Mouse (Mus musculus): ENCODE results near the gene Rps12.

The Rps12 gene

DNA sequence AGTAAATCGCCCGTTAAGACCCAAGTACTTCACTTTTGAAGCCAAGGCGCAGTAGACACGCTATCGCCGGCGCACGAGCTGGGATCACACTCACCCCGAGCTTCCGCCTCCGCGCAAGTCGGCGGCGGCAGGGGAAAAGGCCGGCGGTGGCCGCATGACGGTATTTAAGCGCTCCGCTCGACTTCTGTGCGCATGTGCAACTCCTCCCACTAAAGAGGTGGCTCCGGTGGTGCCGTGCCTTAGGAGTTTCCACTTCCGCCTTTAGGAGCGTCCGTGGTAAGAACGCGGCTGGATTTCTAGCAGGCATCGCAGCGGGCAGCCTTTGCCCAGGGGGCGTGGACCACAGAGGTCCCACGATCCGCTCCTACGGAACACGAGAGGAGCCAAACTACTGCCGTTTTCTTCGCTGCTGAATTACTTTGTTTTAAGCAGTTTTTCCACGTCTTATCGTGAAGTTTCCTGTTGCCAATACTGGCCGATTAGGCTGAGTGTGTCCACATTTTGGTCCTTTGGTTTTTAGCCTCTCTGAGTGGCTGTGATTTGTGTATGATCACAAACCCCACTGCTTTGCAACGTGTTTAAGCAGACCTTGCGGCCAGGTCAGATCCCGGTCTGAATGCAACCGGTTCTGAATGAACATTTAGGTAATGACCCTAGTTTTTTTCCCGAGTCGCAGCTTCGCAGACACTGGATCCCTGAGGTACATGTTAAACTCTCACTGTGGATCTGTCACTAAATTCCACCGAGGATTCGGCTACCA, at the start of gene Rps12:
Rps12 (minus strand) TSS at position 214 of the 760 bp plus-strand sequence.
- peak; percentile 64; the same call in 1 of the 2 replicates for TF ChIP-seq GATA4 (IDR thresholded peaks at IDR 0.05; ENCODE audit: insufficient replicate concordance, low read length)

DNA sequence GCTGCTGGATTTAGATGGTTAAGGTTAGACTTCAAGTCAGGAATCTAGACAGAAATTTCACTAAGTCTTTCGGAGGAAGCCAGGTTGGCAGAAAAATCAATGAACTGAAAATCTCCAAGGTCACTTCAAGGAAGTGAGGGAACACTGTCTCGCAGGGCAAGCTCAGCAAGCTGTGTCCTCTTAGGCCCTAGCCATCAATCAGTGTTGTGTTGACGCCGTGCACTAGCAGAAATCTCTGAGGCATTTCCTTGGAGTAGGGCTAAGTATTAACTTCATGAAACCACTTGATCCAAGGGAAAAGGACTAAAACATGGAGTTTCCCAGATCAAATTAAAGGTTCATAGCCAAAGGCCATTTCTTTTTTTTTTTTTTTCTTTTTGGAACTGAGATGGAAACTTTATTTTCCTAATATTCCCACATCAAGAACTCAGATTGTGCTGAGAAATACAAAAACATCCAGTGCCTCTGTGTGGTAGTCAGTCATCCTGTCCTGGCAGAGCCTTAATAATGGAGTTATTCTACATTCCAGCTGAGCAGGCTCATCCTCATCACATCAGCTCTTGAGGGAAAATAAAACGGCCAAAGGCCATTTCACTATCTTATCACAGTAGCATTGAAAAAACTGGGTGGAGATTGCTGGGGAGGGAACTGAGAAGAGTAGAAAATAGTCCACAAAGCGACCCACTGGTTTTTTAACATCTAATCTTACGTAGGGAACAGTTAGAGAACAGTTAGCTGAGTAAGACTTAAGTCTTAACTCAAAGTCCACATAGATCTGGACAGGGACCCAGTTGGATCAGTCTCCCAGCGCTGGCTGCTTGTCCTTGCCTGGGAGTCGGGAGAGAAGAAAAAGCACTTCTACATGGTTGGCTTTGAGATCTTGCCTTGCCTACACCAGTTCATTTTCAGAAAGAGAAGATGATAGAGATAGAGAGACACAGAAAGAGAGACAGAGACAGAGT, 49.2 kb upstream of the Rps12 start:
- TF ChIP-seq GATA4 (IDR thresholded peaks at IDR 0.05; ENCODE audit: insufficient replicate concordance, low read length) = no peak

GRCm38 (mm10) chr10:23826516-23826915, 39.4 kb upstream of the Rps12 start:
- no peak for TF ChIP-seq GATA4 (IDR thresholded peaks at IDR 0.05; ENCODE audit: insufficient replicate concordance, low read length)

GRCm38 (mm10) chr10:23816241-23816640, 29.2 kb upstream of the Rps12 start:
- TF ChIP-seq GATA4 (IDR thresholded peaks at IDR 0.05; ENCODE audit: insufficient replicate concordance, low read length) = no peak

- no peak for TF ChIP-seq GATA4 (IDR thresholded peaks at IDR 0.05; ENCODE audit: insufficient replicate concordance, low read length)
These were observed 28.1 kb upstream of the Rps12 start for GRCm38 (mm10) chr10:23815168-23815567.

DNA sequence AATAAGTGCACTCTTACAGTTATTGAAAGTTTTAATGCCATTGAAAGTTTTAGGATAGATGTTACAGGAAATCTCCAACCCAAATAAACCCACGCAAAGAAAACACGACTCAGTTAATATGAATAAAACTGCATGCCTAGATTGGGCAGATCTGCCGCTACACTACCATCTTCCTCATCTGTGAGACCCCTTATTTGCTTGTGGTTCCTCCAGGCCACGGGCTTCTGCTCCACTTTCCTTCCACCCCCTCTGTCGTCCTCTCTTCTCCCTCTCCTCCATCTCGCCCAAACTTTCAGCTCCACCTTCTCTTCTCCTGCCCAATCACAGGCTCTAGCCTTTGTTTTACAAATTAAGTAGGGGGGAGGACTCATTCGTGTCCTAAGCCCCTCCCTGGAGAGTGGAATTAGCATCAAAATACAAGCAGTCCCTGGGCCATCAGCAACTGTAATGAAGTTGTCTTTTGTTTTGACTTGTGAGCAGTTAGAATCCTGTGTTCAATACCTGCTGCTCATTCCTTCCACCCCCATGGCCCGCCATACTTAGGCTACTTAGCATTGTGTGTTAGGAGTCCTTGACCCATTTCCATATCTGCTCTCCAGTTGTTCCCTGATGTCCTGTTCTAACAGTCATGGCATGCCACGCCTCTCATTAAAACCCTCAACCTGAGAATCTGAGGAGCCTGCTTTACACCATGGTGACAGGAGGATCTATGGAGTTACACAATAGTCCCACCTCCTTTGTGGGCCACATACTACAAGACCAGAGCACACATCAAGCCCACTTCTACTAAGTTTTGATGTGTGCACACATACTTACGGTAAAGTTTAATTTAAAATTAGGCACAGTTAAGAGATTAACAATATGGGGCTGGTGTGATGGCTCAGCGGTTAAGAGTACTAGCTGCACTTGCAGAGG, 26.0 kb upstream of the Rps12 start:
- TF ChIP-seq GATA4 (IDR thresholded peaks at IDR 0.05; ENCODE audit: insufficient replicate concordance, low read length) = no peak

DNA sequence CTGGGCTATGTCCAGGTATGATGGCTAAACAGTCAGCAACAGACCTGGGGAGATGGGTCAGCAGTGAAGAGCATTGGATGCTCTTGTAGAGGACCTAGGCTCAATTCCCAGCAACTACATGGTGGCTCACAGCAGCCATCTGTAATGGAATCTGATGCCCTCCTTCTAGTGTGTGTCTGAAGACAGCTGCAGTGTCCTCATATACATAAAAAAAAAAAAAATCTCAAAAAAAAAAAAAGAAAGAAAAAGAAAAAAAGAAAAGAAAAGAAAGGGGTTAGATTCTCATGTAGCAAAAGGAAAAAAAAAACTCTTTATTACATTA, 25.3 kb upstream of the Rps12 start:
- no peak for TF ChIP-seq GATA4 (IDR thresholded peaks at IDR 0.05; ENCODE audit: insufficient replicate concordance, low read length)

DNA sequence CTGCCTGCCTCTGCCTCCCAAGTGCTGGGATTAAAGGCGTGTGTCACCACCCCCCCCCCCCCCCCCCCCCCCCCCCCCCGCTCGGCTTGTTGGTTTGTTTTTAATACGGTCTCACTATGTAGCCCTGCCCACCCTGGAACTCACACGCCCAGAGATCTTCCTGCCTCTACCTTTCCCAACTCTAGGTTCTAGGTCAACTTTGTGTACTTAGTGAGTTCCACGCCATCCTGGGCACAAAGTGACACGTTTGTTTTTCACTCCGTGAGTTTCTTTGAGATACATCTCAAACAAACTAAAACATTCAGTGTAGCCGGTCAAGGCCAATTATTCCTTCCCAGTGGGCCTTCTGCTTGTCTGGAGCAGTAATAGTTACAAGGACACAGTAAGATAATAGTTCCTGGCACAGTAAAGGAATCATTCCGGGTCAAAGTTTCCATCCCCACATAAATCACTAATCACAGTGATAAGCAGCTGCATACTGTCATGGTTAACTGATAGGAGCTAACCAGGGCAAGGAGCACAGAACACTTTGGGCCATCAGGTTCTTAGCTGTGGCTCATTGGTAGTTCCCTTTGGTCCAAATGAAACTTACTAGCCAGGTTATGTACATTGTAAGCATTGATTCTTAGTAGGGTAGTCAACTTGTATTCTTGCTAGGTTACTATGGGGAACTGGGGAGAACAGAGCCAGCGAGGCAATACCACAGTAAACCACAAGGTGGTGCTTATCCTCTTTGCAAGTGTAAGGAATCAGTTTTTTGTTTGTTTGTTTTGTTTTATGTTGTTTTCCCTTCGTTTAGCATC, 24.8 kb upstream of the Rps12 start:
- peak; percentile 83 for TF ChIP-seq GATA4 (IDR thresholded peaks at IDR 0.05; ENCODE audit: insufficient replicate concordance, low read length)

GRCm38 (mm10) chr10:23806201-23806600, 19.1 kb upstream of the Rps12 start:
- TF ChIP-seq GATA4 (IDR thresholded peaks at IDR 0.05; ENCODE audit: insufficient replicate concordance, low read length) = no peak

DNA sequence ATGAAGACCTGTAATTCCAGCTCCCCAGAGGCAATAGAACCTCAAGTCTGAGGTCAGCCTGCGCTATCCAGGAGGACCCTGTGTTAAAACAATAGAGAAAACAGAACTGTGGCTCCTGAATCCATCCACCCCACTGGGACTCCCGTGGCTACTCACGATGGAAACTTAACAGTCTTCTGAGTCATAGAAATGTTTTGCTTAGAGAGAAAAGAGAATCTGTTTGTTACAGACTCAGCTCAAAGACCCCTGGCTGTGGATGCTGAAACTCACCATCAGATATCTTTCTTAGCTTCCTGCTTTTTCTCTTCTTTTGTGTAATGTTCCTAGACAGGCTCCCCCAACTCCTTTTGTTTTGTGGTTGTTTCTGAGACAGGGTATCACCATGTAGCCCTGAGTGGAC, 17.6 kb upstream of the Rps12 start:
- no peak for TF ChIP-seq GATA4 (IDR thresholded peaks at IDR 0.05; ENCODE audit: insufficient replicate concordance, low read length)

- TF ChIP-seq GATA4 (IDR thresholded peaks at IDR 0.05; ENCODE audit: insufficient replicate concordance, low read length) = no peak
These were observed 15.8 kb upstream of the Rps12 start for GRCm38 (mm10) chr10:23802911-23803310.

DNA sequence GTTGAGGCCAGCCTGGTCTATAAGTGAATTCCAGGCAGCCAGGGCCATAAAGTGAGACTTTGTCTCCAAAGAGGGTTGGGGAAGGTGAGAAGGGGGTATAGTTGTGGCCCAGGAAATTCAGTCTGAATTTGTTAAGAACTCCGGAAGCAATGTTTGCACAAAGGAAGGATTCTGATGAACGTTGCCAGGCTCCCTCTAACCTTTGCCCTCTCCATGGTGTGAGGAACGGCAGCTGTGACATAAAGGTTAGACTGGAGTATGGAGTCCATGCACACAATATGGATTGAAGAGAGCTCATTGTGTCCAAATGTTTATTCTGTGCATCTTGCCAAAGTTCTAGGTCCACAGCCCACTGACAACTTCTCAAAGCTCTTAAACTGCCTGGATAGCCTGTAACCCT, 12.9 kb upstream of the Rps12 start:
- TF ChIP-seq GATA4 (IDR thresholded peaks at IDR 0.05; ENCODE audit: insufficient replicate concordance, low read length) = no peak

GRCm38 (mm10) chr10:23798142-23798541, 11.1 kb upstream of the Rps12 start:
- no peak for TF ChIP-seq GATA4 (IDR thresholded peaks at IDR 0.05; ENCODE audit: insufficient replicate concordance, low read length)

- TF ChIP-seq GATA4 (IDR thresholded peaks at IDR 0.05; ENCODE audit: insufficient replicate concordance, low read length) = no peak
These were observed 10.5 kb upstream of the Rps12 start for GRCm38 (mm10) chr10:23797606-23798005.
